ENCODE assay signal across 7 mouse cellular contexts in genomic region chr14:115092510-115092909, GRCm38 (mm10). TPM values are rescaled to one million over a fixed set of nuclear protein-coding genes. Genes with fewer than 3 reads are reported as not detected.
A peak's percentile ranks its signal among the peaks of the same experiment; 100 is the strongest.
DNase-seq lines count a peak whose midpoint lies in the region; ATAC-seq lines count a peak whose summit lies in the region.

No protein-coding gene starts in this region.

- ATAC-seq in embryonic facial prominence, embryonic 13.5 days (ENCODE audit: insufficient number of reproducible peaks, insufficient read depth, low FRiP score, low TSS enrichment, low read depth), result peak; percentile 59
- peak; percentile 78 for ATAC-seq in hindbrain, embryonic 15.5 days (ENCODE audit: low FRiP score, low read depth)
- ATAC-seq in lung, embryonic 15.5 days (ENCODE audit: borderline replicate concordance, extremely low read depth, low FRiP score, low TSS enrichment), result peak; percentile 44; the same call in 1 of the 2 replicates
- ATAC-seq in stomach, embryonic 16.5 days (ENCODE audit: insufficient read depth, low FRiP score), result peak; percentile 42; the same call in 1 of the 2 replicates

- no peaks in the 10 kb centered on the region for H3K9me3 ChIP-seq in embryonic facial prominence, embryonic 13.5 days
- no peaks in the 10 kb centered on the region for H3K9me3 ChIP-seq in hindbrain, embryonic 15.5 days
- H3K9me3 ChIP-seq in lung, embryonic 15.5 days, result no peaks in the 10 kb centered on the region
- no peaks in the 10 kb centered on the region for H3K9me3 ChIP-seq in stomach, embryonic 16.5 days (replicated peaks; ENCODE audit: control insufficient read depth, low read length)

- WGBS in embryonic facial prominence, embryonic 13.5 days, result 2% methylated on average over 33 of the region's 33 CpGs
- 1% methylated on average over 33 of the region's 33 CpGs for WGBS in hindbrain, embryonic 15.5 days
- WGBS in lung, embryonic 15.5 days, result under 1% methylated on average over 33 of the region's 33 CpGs
- under 1% methylated on average over 33 of the region's 33 CpGs for WGBS in stomach, embryonic 16.5 days

- H3K4me3 ChIP-seq in embryonic facial prominence, embryonic 13.5 days, result peak overlapping the region; percentile 65
- H3K4me3 ChIP-seq in hindbrain, embryonic 15.5 days, result peak overlapping the region; percentile 70
- H3K4me3 ChIP-seq in lung, embryonic 15.5 days, result peak overlapping the region; percentile 56
- H3K4me3 ChIP-seq in stomach, embryonic 16.5 days (replicated peaks; ENCODE audit: low read length), result peak overlapping the region; percentile 69

- no peak overlapping the region for H3K27ac ChIP-seq in embryonic facial prominence, embryonic 13.5 days
- 0 out of 2 replicates have a peak overlapping the region, but pooled peaks have one; percentile 40 for H3K27ac ChIP-seq in hindbrain, embryonic 15.5 days (replicated peaks)
- H3K27ac ChIP-seq in lung, embryonic 15.5 days, result no peak overlapping the region
- H3K27ac ChIP-seq in stomach, embryonic 16.5 days (ENCODE audit: low read length), result no peak overlapping the region

- peaks cover 44% of the 10 kb centered on the region for H3K27me3 ChIP-seq in embryonic facial prominence, embryonic 13.5 days
- peaks cover 41% of the 10 kb centered on the region for H3K27me3 ChIP-seq in hindbrain, embryonic 15.5 days
- peaks cover 35% of the 10 kb centered on the region for H3K27me3 ChIP-seq in lung, embryonic 15.5 days
- peaks cover 21% of the 10 kb centered on the region for H3K27me3 ChIP-seq in stomach, embryonic 16.5 days (ENCODE audit: control insufficient read depth, insufficient read depth, low read length)

- peaks cover 5% of the 10 kb centered on the region; the same call in 1 of the 2 replicates for H3K4me1 ChIP-seq in embryonic facial prominence, embryonic 13.5 days
- H3K4me1 ChIP-seq in hindbrain, embryonic 15.5 days (replicated peaks), result peaks cover 13% of the 10 kb centered on the region
- peaks cover 15% of the 10 kb centered on the region for H3K4me1 ChIP-seq in lung, embryonic 15.5 days
- peaks cover 4% of the 10 kb centered on the region; the same call in 1 of the 2 replicates for H3K4me1 ChIP-seq in stomach, embryonic 16.5 days (ENCODE audit: control insufficient read depth, insufficient read depth, low read length)

- peak overlapping the region; percentile 67 for H3K9ac ChIP-seq in embryonic facial prominence, embryonic 13.5 days
- H3K9ac ChIP-seq in hindbrain, embryonic 15.5 days, result peak overlapping the region; percentile 60
- H3K9ac ChIP-seq in lung, embryonic 15.5 days, result peak overlapping the region; percentile 18; the same call in 1 of the 2 replicates
- H3K9ac ChIP-seq in stomach, embryonic 16.5 days (ENCODE audit: low read length), result peak overlapping the region; percentile 61

- no peaks in the 10 kb centered on the region for H3K36me3 ChIP-seq in embryonic facial prominence, embryonic 13.5 days
- no peaks in the 10 kb centered on the region for H3K36me3 ChIP-seq in hindbrain, embryonic 15.5 days
- H3K36me3 ChIP-seq in lung, embryonic 15.5 days, result no peaks in the 10 kb centered on the region
- no peaks in the 10 kb centered on the region for H3K36me3 ChIP-seq in stomach, embryonic 16.5 days (ENCODE audit: control insufficient read depth, insufficient read depth, low read length)

- peak; percentile 44 to 47 for DNase-seq in right cerebral cortex, adult 2 months (ENCODE audit: low spot score in 2 of 2)
- no peak for DNase-seq in right cerebral cortex, postnatal 4 days
- no peak for DNase-seq in cerebellum, adult 9-10 months

- H3K4me2 ChIP-seq in embryonic facial prominence, embryonic 13.5 days, result peak overlapping the region; percentile 98
- peak overlapping the region; percentile 97 for H3K4me2 ChIP-seq in hindbrain, embryonic 15.5 days
- peak overlapping the region; percentile 93 for H3K4me2 ChIP-seq in lung, embryonic 15.5 days
- peak overlapping the region; percentile 95 for H3K4me2 ChIP-seq in stomach, embryonic 16.5 days (ENCODE audit: low read depth, low read length)

RNA-seq across cellular contexts. Expression of gene Gpc5, which starts 0.5 kb away (rescaled TPM):
- 1.2 and 1.5 TPM in 2 replicates for polyA plus RNA-seq in embryonic facial prominence, embryonic 13.5 days (2015; fragmentation: Nextera tagmentation; extraction: Ambion mirVana)
- polyA plus RNA-seq in hindbrain, embryonic 15.5 days (2015; fragmentation: Nextera tagmentation; extraction: Ambion mirVana), result 9.8 and 9.9 TPM in 2 replicates
- 0.12 and 0.26 TPM in 2 replicates for polyA plus RNA-seq in lung, embryonic 15.5 days (2015; fragmentation: Nextera tagmentation; extraction: Ambion mirVana)
- polyA plus RNA-seq in stomach, embryonic 16.5 days (2015; fragmentation: Nextera tagmentation; extraction: Ambion mirVana), result 0.10 and 0.19 TPM in 2 replicates

Comparison
In these comparisons a context has a peak if more than half of its experiments do, and no peak if none do; other contexts are left out.
1. DNase-seq: peak in right cerebral cortex, adult 2 months (2 of 2); none in right cerebral cortex, postnatal 4 days (single experiment) and cerebellum, adult 9-10 months (single experiment).
2. Peak in every context shown above with its lines, with median percentiles within 50 percentile points of each other: ATAC-seq, H3K4me2 ChIP-seq, H3K4me3 ChIP-seq and H3K9ac ChIP-seq.